Mouse (Mus musculus) 416B (cell line): ENCODE data around the gene Ndufs2.

Experiments
- DNase-seq: peaks from one replicate; pipeline ENCODE4 v3.0.0; 2011; ENCODE audit warnings: low read depth

Ndufs2 gene

DNA sequence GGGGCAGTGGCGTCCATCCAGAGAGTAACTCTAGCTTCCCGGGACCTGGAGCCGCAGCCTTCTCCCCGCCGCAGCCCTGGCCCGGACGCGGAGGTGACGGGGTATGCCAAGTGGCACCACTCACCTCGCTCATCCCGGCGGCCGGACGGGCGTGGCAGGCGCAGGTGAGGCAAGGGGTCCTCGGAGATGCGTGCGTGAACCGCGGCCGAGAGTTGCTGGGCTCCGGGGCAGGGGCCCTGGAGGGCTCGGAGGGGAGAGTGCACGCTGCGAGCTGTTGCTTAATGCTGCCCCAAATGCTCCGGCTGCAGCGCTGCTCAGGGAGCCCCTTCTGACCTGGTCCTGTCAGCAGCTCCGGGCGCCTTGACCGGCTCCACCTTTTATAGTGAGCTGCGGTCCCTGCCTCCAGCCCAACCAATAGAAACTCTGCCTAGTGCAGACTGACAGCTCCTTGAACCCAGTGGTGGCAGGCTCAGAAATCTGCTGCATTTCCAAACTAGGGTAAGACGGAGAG lies 55.2 kb downstream of the Ndufs2 start, which contains the start of gene Pcp4l1:
TSS of gene Pcp4l1 (minus strand) at position 382 of the 511 bp plus-strand sequence.
- no peak for DNase-seq

DNA sequence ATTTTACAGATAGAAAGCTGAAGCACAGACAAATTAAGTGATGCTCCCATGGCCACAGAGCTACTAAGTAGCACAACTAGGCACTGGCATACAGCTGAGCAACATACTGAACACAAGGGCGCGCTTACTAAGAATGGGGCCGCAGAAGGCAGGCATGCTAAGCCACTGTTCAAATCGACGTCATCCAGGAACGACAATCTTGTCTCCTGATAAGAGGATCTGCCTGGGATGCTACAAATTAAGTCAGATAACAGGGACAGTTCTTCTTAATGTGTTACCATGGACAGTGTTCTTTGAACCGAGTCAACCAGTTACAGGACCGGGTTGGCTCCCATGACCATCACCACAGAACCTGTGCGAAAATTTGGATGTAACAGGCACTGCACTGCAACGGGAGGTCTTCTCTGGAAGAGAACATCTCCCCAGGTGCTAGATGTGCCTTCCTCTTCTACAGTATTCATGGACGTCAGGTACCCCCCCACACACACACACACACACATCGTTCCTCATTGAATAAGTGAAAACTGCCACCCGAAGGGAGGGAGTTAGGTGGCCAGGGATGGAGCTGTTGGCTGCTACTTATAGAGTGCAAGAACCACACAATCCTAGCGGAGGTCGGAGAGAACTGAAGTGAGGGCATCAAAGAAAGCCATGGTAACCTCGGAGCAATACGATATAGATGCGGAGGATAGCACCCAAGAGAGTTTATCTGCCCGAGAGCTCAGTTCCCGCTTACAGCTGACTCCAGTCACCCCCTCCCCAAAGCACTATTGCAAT lies 56.0 kb downstream of the Ndufs2 start:
- DNase-seq: no peak

DNA sequence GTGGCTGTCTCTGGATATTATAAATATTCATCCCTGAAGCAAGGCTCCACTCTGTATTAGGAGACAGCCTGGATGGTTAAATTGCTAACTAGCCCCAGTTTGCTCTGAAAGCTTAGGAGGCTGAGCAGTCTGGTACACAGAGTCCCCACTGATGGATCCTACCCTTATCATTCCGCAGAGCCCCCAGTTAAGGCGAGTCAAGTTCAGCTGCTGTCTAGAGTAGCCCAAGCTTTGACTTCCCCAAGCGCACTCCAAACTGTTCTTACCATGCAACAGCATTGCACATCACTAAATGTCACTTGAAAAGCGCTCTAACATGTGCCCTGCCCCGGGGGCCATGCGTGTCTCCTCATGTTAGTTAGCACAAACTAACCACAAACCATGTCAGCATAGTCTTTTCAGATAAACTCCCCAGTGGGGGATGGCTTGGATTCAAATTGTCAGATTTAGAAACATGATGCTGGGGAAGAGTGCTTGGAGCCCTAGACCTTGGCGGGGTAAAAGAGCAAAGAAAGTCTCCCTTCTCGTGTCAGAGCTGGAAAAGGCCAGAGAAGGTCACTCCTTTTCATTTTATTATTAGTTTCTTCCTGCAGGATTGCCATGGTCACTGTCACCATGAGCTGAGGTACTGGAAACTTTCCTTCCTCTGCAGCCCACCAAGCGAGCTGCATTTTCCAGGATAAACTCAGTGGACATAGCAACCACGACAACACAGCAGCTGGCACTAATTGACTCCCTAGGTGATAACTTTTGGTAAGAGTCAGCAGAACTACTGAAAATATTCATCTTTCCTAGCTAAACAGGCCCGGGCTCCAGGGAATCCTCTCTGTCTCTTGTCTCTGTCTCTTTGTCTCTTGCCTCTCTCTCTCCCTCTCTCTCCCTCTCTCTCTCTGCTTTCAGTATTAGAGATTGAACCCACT lies 57.0 kb downstream of the Ndufs2 start:
- DNase-seq: no peak

DNA sequence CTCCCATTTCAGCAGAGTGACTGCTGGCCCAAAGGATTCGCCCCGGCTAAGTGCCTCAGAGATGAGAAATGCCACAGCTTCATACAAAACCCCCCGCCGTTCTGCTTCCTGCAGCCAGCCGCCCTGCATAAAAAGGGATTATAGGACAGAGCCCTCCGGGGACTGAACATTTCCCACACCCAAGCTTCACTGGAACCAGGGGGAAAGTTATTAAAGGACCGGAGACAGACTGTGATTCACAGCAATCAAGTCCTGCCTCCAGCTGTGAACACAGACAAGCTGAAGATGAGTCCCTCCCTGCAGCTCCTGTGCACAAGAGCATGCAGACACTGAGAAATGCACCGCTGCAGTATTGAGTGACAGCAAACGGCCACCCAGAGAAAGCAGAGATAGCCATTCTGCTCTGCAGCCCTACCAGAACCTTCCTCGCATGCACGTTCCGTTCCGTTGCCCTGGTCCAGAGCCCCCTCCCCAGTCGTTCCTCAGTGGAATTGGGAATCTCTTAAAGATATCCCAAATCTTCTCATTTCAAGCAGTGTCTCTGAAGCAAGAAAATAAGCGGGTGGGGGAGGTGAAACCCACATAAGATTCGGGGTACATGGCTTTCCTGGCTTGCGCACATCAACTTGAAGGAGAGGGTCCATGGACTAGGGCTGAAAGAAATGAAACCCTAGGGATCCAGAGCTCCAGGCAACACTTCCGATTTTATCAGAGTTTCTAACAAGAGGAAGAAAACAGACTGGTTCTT lies 57.9 kb downstream of the Ndufs2 start:
- DNase-seq: no peak

DNA sequence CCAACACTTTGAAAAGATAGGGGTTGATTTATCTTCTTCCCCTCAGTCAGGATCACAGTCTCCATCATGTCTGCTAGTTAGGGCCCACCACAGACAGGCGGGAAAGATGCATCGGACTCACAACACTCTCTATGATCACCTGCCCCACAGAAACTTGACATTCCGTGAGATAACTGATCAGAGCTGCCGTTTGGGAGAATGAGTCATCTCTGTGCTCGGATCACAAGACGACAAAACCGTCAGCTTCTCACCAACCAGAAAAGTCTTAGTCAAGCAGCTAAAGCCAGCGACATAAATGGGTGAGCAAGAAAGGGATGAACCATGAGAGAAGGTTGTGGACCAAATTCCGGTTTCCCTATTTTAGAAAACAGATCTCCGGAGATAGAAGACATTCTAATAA lies 58.9 kb downstream of the Ndufs2 start:
- peak; percentile 58 for DNase-seq

DNA sequence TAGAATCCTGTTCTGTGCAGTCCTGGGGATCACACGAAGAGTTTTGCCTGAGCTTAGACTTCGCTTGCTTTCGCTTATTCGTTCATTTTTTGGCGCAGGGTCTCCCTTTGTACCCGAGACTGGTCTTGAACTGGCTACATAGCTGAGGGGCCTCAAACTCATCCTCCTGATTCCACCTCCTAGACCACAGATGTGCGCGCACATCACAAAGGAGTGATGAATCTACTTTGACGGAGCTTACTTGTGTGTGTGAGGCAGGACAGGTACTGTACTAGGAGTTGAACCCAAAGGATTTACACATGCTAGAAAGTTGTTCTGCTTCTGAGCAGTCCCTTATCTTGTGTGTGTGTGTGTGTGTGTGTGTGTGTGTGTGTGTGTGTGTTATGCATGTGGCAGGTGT lies 60.4 kb downstream of the Ndufs2 start:
- DNase-seq: no peak

DNA sequence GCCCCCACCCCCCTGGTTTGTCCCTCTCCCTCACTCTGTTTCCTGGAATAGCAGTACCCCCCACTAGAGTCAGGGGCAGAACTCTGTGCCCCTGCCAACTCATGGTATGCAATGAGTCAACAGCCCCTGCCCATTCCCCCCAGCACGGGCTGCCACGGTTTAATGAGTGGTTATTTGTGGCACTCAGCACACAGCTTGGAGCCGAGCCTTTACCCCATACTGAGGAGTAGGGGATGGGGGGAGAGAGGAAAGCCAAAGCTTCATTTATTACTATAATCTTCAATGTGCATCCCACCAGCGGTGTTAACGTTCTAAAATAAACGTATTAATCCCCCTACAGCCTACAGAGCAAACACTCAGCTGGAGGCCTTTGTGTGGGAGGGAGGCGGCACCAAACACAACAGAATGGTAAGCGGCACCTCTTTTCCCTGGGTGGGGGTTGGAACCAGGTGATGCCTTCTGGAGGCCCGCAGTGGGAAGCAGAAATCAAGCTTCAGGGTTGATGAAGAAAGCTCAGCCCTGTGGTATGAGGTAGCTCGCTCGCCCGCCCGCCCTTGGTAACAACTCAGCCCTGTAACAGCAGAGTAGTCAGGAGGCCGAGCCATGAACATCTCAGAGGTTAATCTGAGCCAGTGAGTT lies 61.6 kb downstream of the Ndufs2 start:
- DNase-seq: no peak

DNA sequence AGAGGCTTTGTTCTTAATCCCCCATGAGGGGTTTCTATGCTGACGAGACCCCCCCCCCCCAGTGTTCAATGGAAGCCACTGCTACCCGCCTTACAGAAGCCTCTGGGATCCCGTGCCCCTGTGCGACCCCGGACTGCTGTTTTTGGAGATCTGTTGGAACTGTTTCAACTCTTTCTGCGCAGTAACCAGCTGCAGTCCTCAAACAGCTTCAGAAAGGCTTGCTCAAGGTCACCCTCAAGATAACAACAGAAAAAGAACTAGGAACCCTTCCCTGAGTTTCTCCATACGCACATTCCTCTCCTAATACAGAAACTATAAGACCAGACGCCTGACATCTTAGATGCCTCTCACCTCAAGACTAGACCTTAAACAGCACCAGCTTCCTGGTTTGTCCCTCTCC lies 62.1 kb downstream of the Ndufs2 start:
- no peak for DNase-seq

DNA sequence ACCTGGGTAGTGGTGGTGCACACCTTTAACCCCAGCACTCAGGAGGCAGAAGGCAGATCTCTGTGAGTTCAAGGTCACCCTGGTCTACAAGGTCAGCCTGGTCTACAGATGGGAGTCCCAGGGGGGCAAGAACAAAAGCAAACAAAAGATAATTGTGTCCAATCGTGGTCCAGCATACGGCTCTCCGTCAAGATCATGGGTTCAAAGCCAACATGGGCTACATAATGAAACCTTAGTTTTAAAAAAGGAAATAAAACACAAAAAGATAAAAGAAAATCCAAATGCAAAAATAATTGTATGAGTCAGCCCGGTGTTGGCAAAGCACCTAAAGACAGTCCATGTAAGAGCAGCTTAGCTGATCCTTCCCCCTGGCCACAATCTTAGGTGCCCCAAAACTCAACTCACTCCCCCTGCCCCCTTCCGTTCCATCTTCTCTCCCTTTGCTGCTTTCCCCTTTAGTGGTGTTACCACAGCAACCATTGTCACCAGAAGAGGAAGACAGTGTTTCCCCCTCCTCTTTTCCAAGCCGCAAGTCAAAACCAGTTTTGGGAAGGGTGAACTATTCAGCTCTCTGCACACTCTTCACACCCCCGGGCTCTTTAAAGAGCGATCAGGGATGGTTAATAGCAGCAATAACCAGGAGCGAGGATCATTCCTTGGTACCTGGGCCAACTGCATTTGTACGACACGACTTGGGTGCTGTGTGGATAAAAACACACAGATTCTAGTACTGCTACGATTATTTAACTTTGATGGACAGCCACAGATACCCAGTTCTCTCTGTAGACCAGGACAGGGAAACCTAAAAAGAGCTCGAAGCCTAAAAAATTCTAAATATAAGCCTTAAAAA lies 63.1 kb downstream of the Ndufs2 start:
- DNase-seq: peak; percentile 50

DNA sequence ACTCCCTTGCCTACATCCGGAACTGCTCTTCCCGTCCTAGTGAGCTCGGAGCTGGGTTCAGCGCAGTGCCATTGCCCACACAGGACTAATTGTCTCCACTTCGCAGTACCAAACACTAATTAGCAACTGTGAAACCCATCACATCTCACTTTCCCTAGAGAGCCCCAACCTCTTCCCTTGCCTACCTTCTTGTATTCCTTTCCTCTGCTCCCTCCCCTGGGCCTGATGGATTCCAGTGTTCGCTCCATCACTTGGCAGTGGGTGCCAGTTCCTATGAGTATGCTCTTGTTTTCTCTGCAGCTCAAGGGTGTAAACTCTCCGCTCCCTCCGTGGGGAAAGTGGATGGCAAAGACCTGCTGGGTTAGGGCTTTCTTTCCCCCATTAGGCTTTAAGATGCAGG lies 65.5 kb downstream of the Ndufs2 start:
- no peak for DNase-seq
